Mouse (Mus musculus): ENCODE measurements around the gene Wdhd1.

DNA sequence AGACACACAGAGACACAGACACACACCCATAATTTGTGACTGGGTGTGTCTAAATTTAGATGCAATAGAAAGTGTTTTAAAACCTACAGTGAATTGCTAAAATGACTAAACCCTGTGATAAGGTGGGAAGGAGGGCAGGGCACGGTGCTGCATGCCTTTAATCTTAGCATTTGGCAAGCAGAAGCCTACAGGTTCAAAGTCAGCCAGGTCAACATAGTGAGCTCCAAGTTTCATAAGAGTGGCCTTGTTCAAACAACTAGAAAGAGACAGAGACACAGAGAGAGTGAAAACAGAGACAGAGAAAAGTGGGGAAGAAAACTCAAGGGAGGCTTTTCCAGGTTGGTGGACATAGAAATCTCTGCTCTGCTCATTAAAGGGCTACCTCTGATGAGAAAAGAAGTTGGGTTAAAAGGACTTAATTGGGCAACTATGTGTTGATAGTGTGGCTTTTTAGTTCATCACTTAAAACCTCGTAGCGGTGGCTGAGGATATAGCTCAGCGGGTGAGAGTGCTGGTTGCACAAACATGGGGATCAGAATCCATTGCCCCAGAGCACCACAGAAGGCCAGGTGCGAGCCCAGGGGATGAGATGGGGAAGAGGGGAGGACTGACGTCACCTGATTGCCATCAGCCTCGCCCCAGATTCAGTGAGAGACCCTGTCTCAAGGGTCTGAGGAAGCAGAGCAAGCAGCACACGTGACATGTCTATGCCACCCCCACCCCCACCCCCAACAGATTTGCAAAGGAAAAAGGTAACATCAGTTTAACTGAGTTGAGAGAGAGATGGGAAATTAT, 56.2 kb downstream of the Wdhd1 start:
- no peak for TF ChIP-seq CTCF (IDR thresholded peaks at IDR 0.05)
- no peak for TF ChIP-seq EP300 (IDR thresholded peaks at IDR 0.05)

All from lung, postnatal 0 days (tissue).